Mouse (Mus musculus) intestine, postnatal 0 days (tissue): ENCODE results near the gene Ube2e2. TPM values are rescaled to one million over a fixed set of nuclear protein-coding genes. Genes with fewer than 3 reads are reported as not detected.

ENCODE experiments used
- ATAC-seq: fragments of 200-750 bp; cut with Nextera tagmentation; 2 replicates; pipeline ENCODE4 v1.8.0; 2017; ENCODE audit warnings: mild to moderate bottlenecking, moderate TSS enrichment, moderate library complexity
- H3K27ac ChIP-seq: fragments of 300-500 bp; sonication (generic); 2 replicates; pipeline ENCODE4 v1.5.1; 2014; ENCODE audit warnings: mild to moderate bottlenecking, low read depth, low read length, moderate library complexity
- H3K27me3 ChIP-seq: fragments of 300-500 bp; sonication (generic); replicated peaks from 2 replicates; pipeline ENCODE4 v1.6.1; 2014; ENCODE audit warnings: low read length, mixed read lengths; ENCODE audit not compliant: control insufficient read depth, insufficient read depth
- H3K36me3 ChIP-seq: fragments of 300-500 bp; sonication (generic); 2 replicates; pipeline ENCODE4 v1.6.1; 2014; ENCODE audit warnings: mild to moderate bottlenecking, moderate library complexity; ENCODE audit not compliant: control insufficient read depth, insufficient read depth
- H3K4me1 ChIP-seq: fragments of 300-500 bp; sonication (generic); replicated peaks from 2 replicates; pipeline ENCODE4 v1.6.1; 2014; ENCODE audit warnings: antibody characterized with exemption, low read length, mixed read lengths; ENCODE audit not compliant: control insufficient read depth, insufficient read depth
- H3K4me2 ChIP-seq: fragments of 300-500 bp; sonication (generic); replicated peaks from 2 replicates; pipeline ENCODE4 v1.6.1; 2014; ENCODE audit warnings: low read depth, mild to moderate bottlenecking, moderate library complexity
- H3K4me3 ChIP-seq: fragments of 300-500 bp; sonication (generic); 2 replicates; pipeline ENCODE4 v1.5.1; 2014; ENCODE audit warnings: low read depth, low read length
- H3K9ac ChIP-seq: fragments of 300-500 bp; sonication (generic); 2 replicates; pipeline ENCODE4 v1.6.1; 2014; ENCODE audit warnings: mild to moderate bottlenecking, low read depth, low read length
- H3K9me3 ChIP-seq: fragments of 300-500 bp; sonication (generic); 2 replicates; pipeline ENCODE4 v1.6.1; 2016; ENCODE audit warnings: mixed run types; ENCODE audit not compliant: control insufficient read depth
- CTCF ChIP-seq: sonication (generic); IDR thresholded peaks from 2 replicates; pipeline ENCODE4 v1.5.1; 2016; ENCODE audit warnings: low read depth, mild to moderate bottlenecking, control low read depth, antibody characterized with exemption, moderate library complexity
- WGBS: fragments of 180-500 bp; shearing (Covaris S2); extraction: QIAGEN DNeasy Blood & Tissue Kit; methylation state at CpG from one replicate; pipeline ENCODE4 v1.1.7; 2014; 5-methylcytosine and 5-hydroxymethylcytosine counted together
- polyA plus RNA-seq: library from polyadenylated mRNA; unstranded; fragments of >200 nt; fragmentation: Nextera tagmentation; extraction: Ambion mirVana; gene quantifications from 2 replicates; pipeline ENCODE4 v1.2.1, GENCODE M21; 2015

The Ube2e2 gene
- polyA plus RNA-seq, 1 experiment from 2014 or later = 52.3 TPM

DNA sequence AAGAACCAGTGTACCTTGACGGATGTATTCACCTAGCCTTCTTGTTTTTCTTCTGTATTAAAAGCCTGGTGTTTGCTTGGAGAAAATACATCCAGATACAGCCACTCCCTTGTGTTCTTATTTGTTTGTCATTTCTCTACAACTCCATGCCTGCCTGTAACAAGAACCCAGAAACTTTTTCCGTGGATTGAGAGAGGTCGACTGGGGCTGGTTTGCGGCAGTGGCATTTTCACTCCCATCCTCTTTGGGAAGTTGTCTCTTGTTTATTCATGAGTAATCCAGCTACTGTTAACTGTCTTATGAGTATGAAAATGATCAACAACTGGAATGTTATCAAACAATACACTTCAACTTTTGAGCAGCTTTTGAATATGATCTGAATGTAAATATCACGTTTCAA is 115.8 kb downstream of the Ube2e2 start:
- no peaks in the 10 kb centered on the region for H3K36me3 ChIP-seq
- no peak overlapping the region for H3K27ac ChIP-seq
- H3K9me3 ChIP-seq = no peaks in the 10 kb centered on the region
- TF ChIP-seq CTCF = no peak
- no peak overlapping the region for H3K4me2 ChIP-seq
- WGBS = 82% methylated on average over 5 of the region's 5 CpGs
- ATAC-seq = no peak
- H3K9ac ChIP-seq = no peak overlapping the region
- no peaks in the 10 kb centered on the region for H3K4me1 ChIP-seq
- no peak overlapping the region for H3K4me3 ChIP-seq
- no peaks in the 10 kb centered on the region for H3K27me3 ChIP-seq

GRCm38 (mm10) chr14:18776132-18776531 is 117.9 kb downstream of the Ube2e2 start:
- TF ChIP-seq CTCF = no peak
- Histone ChIP-seq H3K36me3 (no peaks in the 10 kb centered on the region), H3K4me3 (no peak overlapping the region), H3K27ac (no peak overlapping the region), H3K9me3 (no peaks in the 10 kb centered on the region), H3K9ac (no peak overlapping the region), H3K4me1 (no peaks in the 10 kb centered on the region), H3K4me2 (no peak overlapping the region), H3K27me3 (no peaks in the 10 kb centered on the region)
- 92% methylated on average over 2 of the region's 2 CpGs for WGBS
- ATAC-seq = no peak

- no peaks in the 10 kb centered on the region for H3K9me3 ChIP-seq
- no peak overlapping the region for H3K4me2 ChIP-seq
- TF ChIP-seq CTCF = no peak
- 39% methylated on average over 2 of the region's 2 CpGs for WGBS
- no peaks in the 10 kb centered on the region for H3K36me3 ChIP-seq
- H3K27ac ChIP-seq = no peak overlapping the region
- H3K9ac ChIP-seq = no peak overlapping the region
- ATAC-seq = no peak
- no peaks in the 10 kb centered on the region for H3K27me3 ChIP-seq
- H3K4me3 ChIP-seq = no peak overlapping the region
- no peaks in the 10 kb centered on the region for H3K4me1 ChIP-seq
These were observed 120.3 kb downstream of the Ube2e2 start for GRCm38 (mm10) chr14:18773724-18774123.

DNA sequence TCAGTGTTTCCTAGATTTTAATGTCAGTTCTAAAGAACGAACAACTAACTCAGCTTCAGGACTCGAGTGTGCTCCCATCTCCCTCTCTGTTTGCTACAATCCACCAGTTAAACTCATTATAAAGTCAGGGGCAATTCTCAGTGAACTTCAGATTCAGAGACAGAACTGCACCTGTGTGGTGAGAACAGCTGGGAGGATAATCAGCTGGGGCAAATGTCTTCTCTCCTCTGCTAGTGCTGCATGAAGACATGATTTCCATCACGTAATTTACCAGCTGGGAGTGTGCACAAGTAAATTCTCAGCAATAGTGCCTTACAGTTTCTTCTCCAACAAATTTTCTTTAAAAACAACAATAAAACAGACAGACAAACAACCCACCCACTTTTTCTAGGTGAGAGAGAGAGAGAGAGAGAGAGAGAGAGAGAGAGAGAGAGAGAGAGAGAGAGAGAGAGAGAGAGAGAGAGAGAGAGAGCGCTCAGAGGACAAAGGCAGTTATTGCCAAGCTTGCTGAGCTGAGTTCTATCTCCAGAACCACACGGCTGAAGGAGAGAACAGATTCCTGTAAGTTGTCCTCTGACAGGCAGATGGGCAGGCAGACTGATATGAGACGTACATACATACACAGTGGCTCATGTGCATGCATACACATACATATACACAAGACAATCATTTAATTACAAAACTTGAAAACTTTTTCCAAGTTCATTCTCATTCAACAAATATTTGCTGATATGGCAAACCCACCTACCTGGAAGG is 134.3 kb downstream of the Ube2e2 start:
- H3K4me1 ChIP-seq = peaks cover 8% of the 10 kb centered on the region; the same call in 1 of the 2 replicates
- ATAC-seq = no peak
- H3K9ac ChIP-seq = no peak overlapping the region
- no peaks in the 10 kb centered on the region for H3K36me3 ChIP-seq
- H3K4me3 ChIP-seq = no peak overlapping the region
- 58% methylated on average over 6 of the region's 6 CpGs for WGBS
- H3K9me3 ChIP-seq = no peaks in the 10 kb centered on the region
- TF ChIP-seq CTCF = no peak
- H3K4me2 ChIP-seq = no peak overlapping the region
- H3K27ac ChIP-seq = no peak overlapping the region
- H3K27me3 ChIP-seq = no peaks in the 10 kb centered on the region

- ATAC-seq = no peak
- no peak overlapping the region for H3K4me2 ChIP-seq
- no peak for TF ChIP-seq CTCF
- H3K4me3 ChIP-seq = no peak overlapping the region
- no peak overlapping the region for H3K27ac ChIP-seq
- H3K4me1 ChIP-seq = peaks cover 12% of the 10 kb centered on the region; the same call in 1 of the 2 replicates
- H3K36me3 ChIP-seq = no peaks in the 10 kb centered on the region
- WGBS = 77% methylated on average over 2 of the region's 2 CpGs
- H3K9ac ChIP-seq = no peak overlapping the region
- H3K9me3 ChIP-seq = no peaks in the 10 kb centered on the region
- H3K27me3 ChIP-seq = no peaks in the 10 kb centered on the region
These were observed 135.2 kb downstream of the Ube2e2 start for GRCm38 (mm10) chr14:18758595-18759532.

GRCm38 (mm10) chr14:18758003-18758402 is 136.1 kb downstream of the Ube2e2 start:
- H3K9ac ChIP-seq = no peak overlapping the region
- peaks cover 12% of the 10 kb centered on the region; the same call in 1 of the 2 replicates for H3K4me1 ChIP-seq
- no peak overlapping the region for H3K4me3 ChIP-seq
- H3K27me3 ChIP-seq = no peaks in the 10 kb centered on the region
- no peaks in the 10 kb centered on the region for H3K36me3 ChIP-seq
- no peak overlapping the region for H3K27ac ChIP-seq
- peak; percentile 63 for ATAC-seq
- no peaks in the 10 kb centered on the region for H3K9me3 ChIP-seq
- WGBS = 48% methylated on average over 2 of the region's 2 CpGs
- H3K4me2 ChIP-seq = no peak overlapping the region
- TF ChIP-seq CTCF = no peak
